Mouse (Mus musculus) Muller cell, postnatal 12 days (primary cell): ENCODE measurements around the gene Oosp2.

Experiments
- DNase-seq: peaks from one replicate; pipeline ENCODE4 v3.0.0-alpha.2; 2015; ENCODE audit errors: inconsistent ontology term

Oosp2 gene

GRCm38 (mm10) chr19:11660459-11660858 is at the start of gene Oosp2:
Gene Oosp2, minus strand, starts transcription at chr19:11660559.
- no peak for DNase-seq

- DNase-seq = no peak
These were observed 38.0 kb upstream of the Oosp2 start for GRCm38 (mm10) chr19:11698342-11698741.

- DNase-seq = no peak
These were observed 36.4 kb upstream of the Oosp2 start, which contains the start of gene Oosp3 for GRCm38 (mm10) chr19:11696755-11697154. Gene Oosp3, plus strand, starts transcription at chr19:11697055.

GRCm38 (mm10) chr19:11691454-11691853 is 31.1 kb upstream of the Oosp2 start:
- DNase-seq = no peak

GRCm38 (mm10) chr19:11690839-11691238 is 30.5 kb upstream of the Oosp2 start, which contains the start of gene Oosp1:
Gene Oosp1, minus strand, starts transcription at chr19:11691150.
- DNase-seq = no peak

- DNase-seq = no peak
These were observed 1.2 kb upstream of the Oosp2 start for GRCm38 (mm10) chr19:11661562-11661961.

GRCm38 (mm10) chr19:11659142-11659541 is 1.2 kb downstream of the Oosp2 start:
- DNase-seq = no peak

- DNase-seq = no peak
These were observed 10.8 kb downstream of the Oosp2 start for GRCm38 (mm10) chr19:11649564-11649963.

GRCm38 (mm10) chr19:11646166-11646565 is 14.2 kb downstream of the Oosp2 start:
- no peak for DNase-seq

- no peak for DNase-seq
These were observed 19.6 kb downstream of the Oosp2 start, which contains the start of gene Ms4a3 for GRCm38 (mm10) chr19:11640732-11641131. Gene Ms4a3, minus strand, starts transcription at chr19:11640851.

- peak; percentile 2 for DNase-seq
These were observed 21.3 kb downstream of the Oosp2 start for GRCm38 (mm10) chr19:11639038-11639437.

GRCm38 (mm10) chr19:11635572-11635971 is 24.8 kb downstream of the Oosp2 start:
- no peak for DNase-seq

- DNase-seq = no peak
These were observed 26.0 kb downstream of the Oosp2 start for GRCm38 (mm10) chr19:11634330-11634729.

- DNase-seq = no peak
These were observed 26.6 kb downstream of the Oosp2 start for GRCm38 (mm10) chr19:11633732-11634131.

- DNase-seq = no peak
These were observed 35.1 kb downstream of the Oosp2 start for GRCm38 (mm10) chr19:11625231-11625630.

GRCm38 (mm10) chr19:11624800-11625199 is 35.6 kb downstream of the Oosp2 start:
- DNase-seq = no peak

GRCm38 (mm10) chr19:11623551-11623950 is 36.8 kb downstream of the Oosp2 start, which contains the start of gene Ms4a2:
Gene Ms4a2, minus strand, starts transcription at chr19:11623719.
- DNase-seq = no peak

- DNase-seq = no peak
These were observed 42.4 kb downstream of the Oosp2 start for GRCm38 (mm10) chr19:11617983-11618382.

- no peak for DNase-seq
These were observed 45.6 kb downstream of the Oosp2 start for GRCm38 (mm10) chr19:11614805-11615204.

- no peak for DNase-seq
These were observed 46.4 kb downstream of the Oosp2 start for GRCm38 (mm10) chr19:11613776-11614443.

- DNase-seq = no peak
These were observed 47.3 kb downstream of the Oosp2 start for GRCm38 (mm10) chr19:11613084-11613483.

GRCm38 (mm10) chr19:11612293-11612692 is 48.1 kb downstream of the Oosp2 start:
- DNase-seq = no peak

- DNase-seq = peak; percentile 44
These were observed 48.8 kb downstream of the Oosp2 start for GRCm38 (mm10) chr19:11611541-11611945.

GRCm38 (mm10) chr19:11608172-11608571 is 52.2 kb downstream of the Oosp2 start:
- peak; percentile 20 for DNase-seq
